Mouse (Mus musculus) kidney, embryonic 14.5 days (tissue): ENCODE measurements around the gene Bpifb2. TPM values are rescaled to one million over a fixed set of nuclear protein-coding genes. Genes with fewer than 3 reads are reported as not detected.

Source experiments
- ATAC-seq: fragments of 200-750 bp; cut with Nextera tagmentation; 2 replicates; pipeline ENCODE4 v1.8.0; 2017; ENCODE audit warnings: moderate number of reproducible peaks, mild to moderate bottlenecking, moderate TSS enrichment, moderate library complexity; ENCODE audit not compliant: low FRiP score, low TSS enrichment
- H3K27ac ChIP-seq: fragments of 300-500 bp; sonication (generic); 2 replicates; pipeline ENCODE4 v1.5.1; 2014; ENCODE audit warnings: low read depth, mild to moderate bottlenecking, low read length, moderate library complexity, mixed read lengths
- H3K27me3 ChIP-seq: fragments of 300-500 bp; sonication (generic); 2 replicates; pipeline ENCODE4 v1.6.1; 2014; ENCODE audit warnings: mild to moderate bottlenecking, low read length; ENCODE audit not compliant: control insufficient read depth, insufficient read depth
- H3K36me3 ChIP-seq: fragments of 300-500 bp; sonication (generic); 2 replicates; pipeline ENCODE4 v1.6.1; 2014; ENCODE audit warnings: low read length, mixed read lengths; ENCODE audit not compliant: control insufficient read depth, insufficient read depth
- H3K4me1 ChIP-seq: fragments of 300-500 bp; sonication (generic); 2 replicates; pipeline ENCODE4 v1.6.1; 2014; ENCODE audit warnings: low read length, mixed read lengths; ENCODE audit not compliant: control insufficient read depth, insufficient read depth
- H3K4me2 ChIP-seq: fragments of 300-500 bp; sonication (generic); replicated peaks from 2 replicates; pipeline ENCODE4 v1.6.1; 2014; ENCODE audit warnings: low read depth, mild to moderate bottlenecking, low read length
- H3K4me3 ChIP-seq: fragments of 300-500 bp; sonication (generic); 2 replicates; pipeline ENCODE4 v1.5.1; 2014; ENCODE audit warnings: mild to moderate bottlenecking, low read length
- H3K9ac ChIP-seq: fragments of 300-500 bp; sonication (generic); 2 replicates; pipeline ENCODE4 v1.6.1; 2014; ENCODE audit warnings: low read depth, mild to moderate bottlenecking, low read length, moderate library complexity
- H3K9me3 ChIP-seq: fragments of 300-500 bp; sonication (generic); 2 replicates; pipeline ENCODE4 v1.6.1; 2016; ENCODE audit warnings: low read length; ENCODE audit not compliant: control insufficient read depth
- WGBS: fragments of 180-500 bp; shearing (Covaris S2); extraction: QIAGEN DNeasy Blood & Tissue Kit; methylation state at CpG from one replicate; pipeline ENCODE4 v1.1.7; 2014; 5-methylcytosine and 5-hydroxymethylcytosine counted together
- polyA plus RNA-seq: library from polyadenylated mRNA; unstranded; fragments of >200 nt; fragmentation: Nextera tagmentation; extraction: Ambion mirVana; gene quantifications from 2 replicates; pipeline ENCODE4 v1.2.1, GENCODE M21; 2014

The Bpifb2 gene
- polyA plus RNA-seq, 1 experiment from 2014 or later: not detected

DNA sequence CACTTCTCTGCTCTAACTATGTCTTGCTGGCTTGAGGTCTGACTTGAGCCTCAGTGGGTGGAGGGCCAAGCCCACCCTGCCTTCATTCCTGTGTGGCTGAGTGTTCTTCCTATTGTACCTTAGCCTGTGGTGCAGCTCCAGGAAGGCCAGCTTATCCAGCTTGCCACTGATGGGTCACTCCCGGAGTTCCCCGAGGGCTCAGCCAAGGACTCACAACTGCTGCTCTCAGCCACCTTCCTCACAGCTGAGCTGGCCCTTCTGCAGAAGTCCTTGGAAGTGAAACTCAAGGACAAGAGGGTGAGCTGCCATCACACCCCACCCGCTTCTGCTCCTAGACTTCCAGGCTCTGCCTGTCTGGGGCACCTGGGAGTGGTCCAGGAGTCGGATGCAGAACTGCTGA is 31.8 kb downstream of the Bpifb2 start:
- no peaks in the 10 kb centered on the region for H3K27me3 ChIP-seq
- H3K4me2 ChIP-seq: no peak overlapping the region
- H3K9ac ChIP-seq: no peak overlapping the region
- no peak overlapping the region for H3K27ac ChIP-seq
- H3K36me3 ChIP-seq: no peaks in the 10 kb centered on the region
- H3K9me3 ChIP-seq: no peaks in the 10 kb centered on the region
- H3K4me3 ChIP-seq: no peak overlapping the region
- 88% methylated on average over 4 of the region's 4 CpGs for WGBS
- H3K4me1 ChIP-seq: no peaks in the 10 kb centered on the region
- ATAC-seq: no peak

DNA sequence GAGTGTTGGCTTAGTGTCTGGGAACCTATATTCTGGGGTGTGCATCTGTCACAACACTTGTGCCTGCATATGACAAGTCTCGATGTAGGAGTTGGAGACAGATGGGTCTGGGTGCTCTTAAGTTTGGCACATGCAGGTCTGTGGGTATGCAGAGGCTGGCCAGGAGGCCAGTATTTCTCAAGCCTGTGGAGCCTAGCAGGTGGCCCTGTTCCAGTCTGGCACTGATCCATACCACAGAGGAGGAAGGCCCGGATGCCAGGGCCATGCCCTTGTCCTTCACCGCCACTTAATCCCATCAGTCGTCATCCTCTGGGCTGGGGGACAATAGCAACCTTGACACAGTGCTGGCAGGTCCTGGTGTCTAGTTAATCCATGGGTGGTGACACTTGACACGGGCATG is 39.3 kb downstream of the Bpifb2 start:
- H3K27me3 ChIP-seq: no peaks in the 10 kb centered on the region
- no peaks in the 10 kb centered on the region for H3K36me3 ChIP-seq
- no peaks in the 10 kb centered on the region for H3K9me3 ChIP-seq
- H3K4me1 ChIP-seq: no peaks in the 10 kb centered on the region
- no peak overlapping the region for H3K4me2 ChIP-seq
- H3K9ac ChIP-seq: no peak overlapping the region
- no peak overlapping the region for H3K27ac ChIP-seq
- no peak for ATAC-seq
- 69% methylated on average over 5 of the region's 5 CpGs for WGBS
- H3K4me3 ChIP-seq: no peak overlapping the region

GRCm38 (mm10) chr2:153917930-153918329 is 43.1 kb downstream of the Bpifb2 start, which contains the start of gene Bpifb3:
Gene Bpifb3, plus strand, starts transcription at chr2:153918230.
- WGBS: 75% methylated on average over 8 of the region's 8 CpGs
- no peak for ATAC-seq
- H3K9ac ChIP-seq: no peak within 1 kb of the TSS

GRCm38 (mm10) chr2:153921246-153921645 is 46.4 kb downstream of the Bpifb2 start:
- Histone ChIP-seq H3K9me3 (no peaks in the 10 kb centered on the region), H3K4me3 (no peak overlapping the region), H3K4me1 (no peaks in the 10 kb centered on the region), H3K27ac (no peak overlapping the region), H3K36me3 (no peaks in the 10 kb centered on the region), H3K9ac (no peak overlapping the region), H3K4me2 (no peak overlapping the region), H3K27me3 (no peaks in the 10 kb centered on the region)
- ATAC-seq: no peak
- WGBS: 88% methylated on average over 6 of the region's 6 CpGs

More at GRCm38 (mm10) chr2:153917930-153918329, 43.1 kb downstream of the Bpifb2 start, which contains the start of gene Bpifb3:
- Histone ChIP-seq H3K27me3 (no peaks in the 10 kb centered on the region), H3K9me3 (no peaks in the 10 kb centered on the region), H3K4me3 (no peak within 1 kb of the TSS), H3K36me3 (no peaks in the 10 kb centered on the region), H3K4me2 (no peak within 1 kb of the TSS), H3K4me1 (no peaks in the 10 kb centered on the region), H3K27ac (no peak within 1 kb of the TSS)

DNA sequence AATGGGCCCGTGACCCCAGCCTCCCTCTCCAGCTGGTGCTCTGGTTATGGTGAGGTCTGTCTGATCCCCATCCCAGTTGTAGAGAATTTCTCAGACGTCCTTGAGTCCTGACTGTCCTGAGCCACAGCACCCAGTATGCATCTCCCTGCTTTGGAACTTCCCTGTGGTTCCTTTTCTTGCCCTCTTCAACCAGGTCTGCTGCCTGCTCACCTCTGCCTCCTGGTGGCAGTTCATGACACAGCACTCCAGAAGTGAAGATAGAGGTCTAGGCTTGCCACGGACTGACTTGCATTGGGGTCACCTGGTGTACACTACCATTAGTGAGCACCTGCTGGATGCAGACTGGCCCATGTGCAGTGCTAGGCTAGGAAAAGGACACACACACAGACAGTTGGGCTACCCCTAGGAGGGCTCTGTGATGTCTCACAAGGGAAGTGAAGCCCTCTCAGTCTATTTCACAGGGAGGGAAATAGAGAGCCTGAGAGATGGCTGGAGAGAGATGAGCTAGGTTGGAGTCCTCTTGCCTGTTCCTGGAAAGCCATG is 55.1 kb downstream of the Bpifb2 start:
- H3K4me3 ChIP-seq: no peak overlapping the region
- H3K9ac ChIP-seq: no peak overlapping the region
- H3K9me3 ChIP-seq: no peaks in the 10 kb centered on the region
- no peaks in the 10 kb centered on the region for H3K4me1 ChIP-seq
- H3K4me2 ChIP-seq: no peak overlapping the region
- no peak overlapping the region for H3K27ac ChIP-seq
- no peaks in the 10 kb centered on the region for H3K27me3 ChIP-seq
- ATAC-seq: no peak
- H3K36me3 ChIP-seq: no peaks in the 10 kb centered on the region
- WGBS: 45% methylated on average over 3 of the region's 3 CpGs

- Histone ChIP-seq H3K4me3 (no peak overlapping the region), H3K4me1 (no peaks in the 10 kb centered on the region), H3K27me3 (no peaks in the 10 kb centered on the region), H3K27ac (no peak overlapping the region), H3K4me2 (no peak overlapping the region), H3K9ac (no peak overlapping the region), H3K36me3 (no peaks in the 10 kb centered on the region), H3K9me3 (no peaks in the 10 kb centered on the region)
- 83% methylated on average over 6 of the region's 6 CpGs for WGBS
- ATAC-seq: no peak
These were observed 56.3 kb downstream of the Bpifb2 start for GRCm38 (mm10) chr2:153931125-153931524.

GRCm38 (mm10) chr2:153933311-153933710 is 58.5 kb downstream of the Bpifb2 start:
- Histone ChIP-seq H3K9ac (no peak overlapping the region), H3K27me3 (no peaks in the 10 kb centered on the region), H3K4me3 (no peak overlapping the region), H3K27ac (no peak overlapping the region), H3K9me3 (no peaks in the 10 kb centered on the region), H3K4me1 (no peaks in the 10 kb centered on the region), H3K36me3 (no peaks in the 10 kb centered on the region), H3K4me2 (no peak overlapping the region)
- 78% methylated on average over 6 of the region's 6 CpGs for WGBS
- no peak for ATAC-seq

- no peak overlapping the region for H3K9ac ChIP-seq
- WGBS: 90% methylated on average over 6 of the region's 6 CpGs
- no peaks in the 10 kb centered on the region for H3K4me1 ChIP-seq
- no peaks in the 10 kb centered on the region for H3K27me3 ChIP-seq
- H3K4me3 ChIP-seq: no peak overlapping the region
- H3K36me3 ChIP-seq: no peaks in the 10 kb centered on the region
- H3K4me2 ChIP-seq: no peak overlapping the region
- H3K9me3 ChIP-seq: no peaks in the 10 kb centered on the region
- no peak for ATAC-seq
- H3K27ac ChIP-seq: no peak overlapping the region
These were observed 60.5 kb downstream of the Bpifb2 start for GRCm38 (mm10) chr2:153935348-153935747.

DNA sequence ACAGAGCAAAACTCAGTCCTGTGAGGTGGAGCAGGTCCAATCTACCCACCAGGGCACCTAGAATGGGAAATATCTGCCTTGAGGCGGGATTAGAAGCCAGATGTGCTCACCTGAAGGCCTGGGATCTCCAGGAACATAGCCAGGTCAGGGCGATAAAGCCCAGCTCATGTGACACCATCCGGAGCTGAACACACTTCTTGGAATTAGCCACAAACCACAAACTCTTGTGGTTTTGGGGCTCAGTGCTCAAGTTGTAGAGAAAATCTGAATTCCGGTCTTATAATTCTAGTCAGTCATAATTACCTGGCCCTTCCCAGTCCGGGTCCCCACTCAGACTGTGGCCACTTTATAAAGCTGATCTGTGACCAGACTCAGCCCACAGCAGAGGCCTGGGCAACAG is 63.0 kb downstream of the Bpifb2 start, which contains the start of gene Bpifb4:
Gene Bpifb4 (plus strand): TSS at position 370 of the 400 bp plus-strand sequence.
- Histone ChIP-seq H3K9ac (no peak within 1 kb of the TSS), H3K4me3 (no peak within 1 kb of the TSS), H3K9me3 (no peaks in the 10 kb centered on the region), H3K36me3 (no peaks in the 10 kb centered on the region), H3K27ac (no peak within 1 kb of the TSS), H3K4me2 (no peak within 1 kb of the TSS), H3K27me3 (no peaks in the 10 kb centered on the region), H3K4me1 (no peaks in the 10 kb centered on the region)
- no peak for ATAC-seq
- 90% methylated on average over 5 of the region's 5 CpGs for WGBS
